ENCODE assay signal across 22 mouse cellular contexts in genomic region chr1:187803997-187804396, GRCm38 (mm10).
DNase-seq lines count a peak whose midpoint lies in the region; ATAC-seq lines count a peak whose summit lies in the region.
"Had no signal": no experiment of that assay in that cellular context is flagged by ENCODE, and none has a peak within 500 bp of the region (broad histone marks: within the 10 kb centered on the region; RNA-seq: fewer than 3 reads in every experiment).

No protein-coding gene starts in this region.

- no peaks in the 10 kb centered on the region for H3K9me3 ChIP-seq in embryonic facial prominence, embryonic 14.5 days (ENCODE audit: control insufficient read depth, low read length)
- no peaks in the 10 kb centered on the region for H3K9me3 ChIP-seq in embryonic facial prominence, embryonic 10.5 days
- no peaks in the 10 kb centered on the region for H3K9me3 ChIP-seq in midbrain, embryonic 11.5 days (ENCODE audit: control insufficient read depth, low read length)
- H3K9me3 ChIP-seq in midbrain, embryonic 16.5 days (replicated peaks; ENCODE audit: control insufficient read depth, low read length, poor library complexity, severe bottlenecking): no peaks in the 10 kb centered on the region
- H3K9me3 ChIP-seq in intestine, embryonic 15.5 days: no peaks in the 10 kb centered on the region
- no peaks in the 10 kb centered on the region for H3K9me3 ChIP-seq in neural tube, embryonic 11.5 days (ENCODE audit: control insufficient read depth, low read length)
- H3K9me3 ChIP-seq: hindbrain, embryonic 13.5 days; liver, embryonic 15.5 days; lung, embryonic 15.5 days had no signal

- no peaks in the 10 kb centered on the region for H3K36me3 ChIP-seq in embryonic facial prominence, embryonic 14.5 days (ENCODE audit: control insufficient read depth, insufficient read depth, low read length)
- no peaks in the 10 kb centered on the region for H3K36me3 ChIP-seq in embryonic facial prominence, embryonic 10.5 days (replicated peaks)
- no peaks in the 10 kb centered on the region for H3K36me3 ChIP-seq in midbrain, embryonic 11.5 days (ENCODE audit: control insufficient read depth, insufficient read depth, low read length)
- H3K36me3 ChIP-seq in midbrain, embryonic 16.5 days (ENCODE audit: control insufficient read depth, insufficient read depth, low read length): no peaks in the 10 kb centered on the region
- no peaks in the 10 kb centered on the region for H3K36me3 ChIP-seq in intestine, embryonic 15.5 days
- no peaks in the 10 kb centered on the region for H3K36me3 ChIP-seq in neural tube, embryonic 11.5 days (ENCODE audit: control insufficient read depth, insufficient read depth, low read length)
- H3K36me3 ChIP-seq: hindbrain, embryonic 13.5 days; liver, embryonic 15.5 days; lung, embryonic 15.5 days had no signal

- H3K4me1 ChIP-seq in embryonic facial prominence, embryonic 14.5 days (ENCODE audit: control insufficient read depth, insufficient read depth, low read length): peaks cover 15% of the 10 kb centered on the region
- peaks cover 35% of the 10 kb centered on the region for H3K4me1 ChIP-seq in embryonic facial prominence, embryonic 10.5 days
- peaks cover 9% of the 10 kb centered on the region; the same call in 1 of the 2 replicates for H3K4me1 ChIP-seq in midbrain, embryonic 11.5 days (ENCODE audit: control insufficient read depth, insufficient read depth, low read length)
- peaks cover 13% of the 10 kb centered on the region for H3K4me1 ChIP-seq in midbrain, embryonic 16.5 days (ENCODE audit: control insufficient read depth, insufficient read depth, low read length)
- H3K4me1 ChIP-seq in intestine, embryonic 15.5 days (replicated peaks): peaks cover 7% of the 10 kb centered on the region; the same call in 1 of the 2 replicates
- peaks cover 6% of the 10 kb centered on the region; the same call in 1 of the 2 replicates for H3K4me1 ChIP-seq in neural tube, embryonic 11.5 days (ENCODE audit: control insufficient read depth, insufficient read depth, low read length)
- H3K4me1 ChIP-seq: liver, embryonic 15.5 days had no signal

- ATAC-seq in embryonic facial prominence, embryonic 14.5 days (ENCODE audit: low read depth): no peak
- no peak for ATAC-seq in midbrain, embryonic 11.5 days (ENCODE audit: low FRiP score)
- ATAC-seq in midbrain, embryonic 16.5 days: no peak
- ATAC-seq in intestine, embryonic 15.5 days: peak; percentile 21; the same call in 1 of the 2 replicates
- ATAC-seq in neural tube, embryonic 11.5 days (ENCODE audit: insufficient read depth, low FRiP score, low TSS enrichment): peak; percentile 48; the same call in 1 of the 2 replicates
- ATAC-seq: forebrain, postnatal 0 days had no signal

- no peak overlapping the region for H3K4me2 ChIP-seq in embryonic facial prominence, embryonic 14.5 days (ENCODE audit: low read depth, low read length)
- no peak overlapping the region for H3K4me2 ChIP-seq in midbrain, embryonic 11.5 days
- H3K4me2 ChIP-seq in midbrain, embryonic 16.5 days (ENCODE audit: low read length): no peak overlapping the region
- peak overlapping the region; percentile 14 for H3K4me2 ChIP-seq in intestine, embryonic 15.5 days (replicated peaks)
- H3K4me2 ChIP-seq in neural tube, embryonic 11.5 days (ENCODE audit: low read depth): no peak overlapping the region; the same call in 1 of the 2 replicates
- H3K4me2 ChIP-seq: hindbrain, embryonic 13.5 days; liver, embryonic 15.5 days; lung, embryonic 15.5 days had no signal

- H3K4me3 ChIP-seq in embryonic facial prominence, embryonic 14.5 days (ENCODE audit: low read depth, low read length): no peak overlapping the region
- H3K4me3 ChIP-seq in embryonic facial prominence, embryonic 10.5 days: no peak overlapping the region
- no peak overlapping the region for H3K4me3 ChIP-seq in midbrain, embryonic 11.5 days (ENCODE audit: low read depth, low read length)
- no peak overlapping the region for H3K4me3 ChIP-seq in midbrain, embryonic 16.5 days (ENCODE audit: low read depth, low read length)
- no peak overlapping the region for H3K4me3 ChIP-seq in intestine, embryonic 15.5 days (replicated peaks)
- H3K4me3 ChIP-seq in neural tube, embryonic 11.5 days (ENCODE audit: low read depth, low read length): no peak overlapping the region
- H3K4me3 ChIP-seq: hindbrain, embryonic 13.5 days; liver, embryonic 15.5 days; lung, embryonic 15.5 days had no signal

- DNase-seq in embryonic facial prominence, embryonic 14.5 days (ENCODE audit: low spot score): peak; percentile 27
- DNase-seq in embryonic facial prominence, embryonic 10.5 days (ENCODE audit: low spot score): no peak
- DNase-seq in midbrain, embryonic 11.5 days (ENCODE audit: low spot score, missing footprints): peak; percentile 85
- no peak for DNase-seq in neural tube, embryonic 11.5 days (ENCODE audit: low spot score)
- DNase-seq in lung, postnatal 4 days: no peak
- DNase-seq: adrenal gland, postnatal 14 days; cerebellum, adult 8-10 months; forebrain, postnatal 0 days; gastrocnemius, postnatal 14 days; heart, adult 18-20 months; layer of hippocampus, postnatal 36 days; liver; lung, postnatal 36 days; right cerebral cortex, adult 18-20 months; right cerebral cortex, postnatal 4 days; thymus, adult 18-20 months; thymus, postnatal 4 days had no signal

- no peak overlapping the region for H3K9ac ChIP-seq in embryonic facial prominence, embryonic 14.5 days (ENCODE audit: low read depth, low read length)
- no peak overlapping the region for H3K9ac ChIP-seq in midbrain, embryonic 11.5 days (ENCODE audit: low read length)
- H3K9ac ChIP-seq in midbrain, embryonic 16.5 days (ENCODE audit: low read depth, low read length): no peak overlapping the region
- no peak overlapping the region for H3K9ac ChIP-seq in intestine, embryonic 15.5 days
- H3K9ac ChIP-seq in neural tube, embryonic 11.5 days (ENCODE audit: low read length): no peak overlapping the region
- H3K9ac ChIP-seq: forebrain, postnatal 0 days; hindbrain, embryonic 13.5 days; liver, embryonic 15.5 days; lung, embryonic 15.5 days had no signal

- H3K27me3 ChIP-seq in embryonic facial prominence, embryonic 14.5 days (replicated peaks; ENCODE audit: control insufficient read depth, insufficient read depth, low read length): no peaks in the 10 kb centered on the region
- peaks cover 7% of the 10 kb centered on the region; the same call in 1 of the 2 replicates for H3K27me3 ChIP-seq in embryonic facial prominence, embryonic 10.5 days (replicated peaks; ENCODE audit: low read depth, poor library complexity, severe bottlenecking)
- no peaks in the 10 kb centered on the region for H3K27me3 ChIP-seq in midbrain, embryonic 11.5 days (ENCODE audit: control insufficient read depth, insufficient read depth, low read length)
- H3K27me3 ChIP-seq in midbrain, embryonic 16.5 days (ENCODE audit: control insufficient read depth, insufficient read depth, low read depth, low read length): no peaks in the 10 kb centered on the region
- H3K27me3 ChIP-seq in intestine, embryonic 15.5 days (replicated peaks): no peaks in the 10 kb centered on the region
- no peaks in the 10 kb centered on the region for H3K27me3 ChIP-seq in neural tube, embryonic 11.5 days (ENCODE audit: control insufficient read depth, insufficient read depth, low read length)
- H3K27me3 ChIP-seq: hindbrain, embryonic 13.5 days; liver, embryonic 15.5 days; lung, embryonic 15.5 days had no signal

- 18% methylated on average over 5 of the region's 5 CpGs for WGBS in embryonic facial prominence, embryonic 14.5 days
- WGBS in embryonic facial prominence, embryonic 10.5 days: 8% methylated on average over 5 of the region's 5 CpGs
- WGBS in midbrain, embryonic 11.5 days: 7% methylated on average over 5 of the region's 5 CpGs
- 3% methylated on average over 5 of the region's 5 CpGs for WGBS in midbrain, embryonic 16.5 days
- WGBS in intestine, embryonic 15.5 days: 17% methylated on average over 5 of the region's 5 CpGs
- 6% methylated on average over 5 of the region's 5 CpGs for WGBS in neural tube, embryonic 11.5 days

- H3K27ac ChIP-seq in embryonic facial prominence, embryonic 14.5 days (replicated peaks; ENCODE audit: low read depth, low read length): no peak overlapping the region
- H3K27ac ChIP-seq in embryonic facial prominence, embryonic 10.5 days (replicated peaks): no peak overlapping the region
- no peak overlapping the region for H3K27ac ChIP-seq in midbrain, embryonic 11.5 days (ENCODE audit: low read depth, low read length)
- no peak overlapping the region for H3K27ac ChIP-seq in midbrain, embryonic 16.5 days (ENCODE audit: low read length)
- no peak overlapping the region for H3K27ac ChIP-seq in intestine, embryonic 15.5 days
- H3K27ac ChIP-seq in neural tube, embryonic 11.5 days (ENCODE audit: low read depth, low read length): no peak overlapping the region
- H3K27ac ChIP-seq: hindbrain, embryonic 13.5 days; liver, embryonic 15.5 days; lung, embryonic 15.5 days had no signal

Comparison
In these comparisons a context has a peak if more than half of its experiments do, and no peak if none do; other contexts are left out.
1. DNase-seq: peak in embryonic facial prominence, embryonic 14.5 days (single experiment) and midbrain, embryonic 11.5 days (single experiment); none in embryonic facial prominence, embryonic 10.5 days (single experiment), neural tube, embryonic 11.5 days (single experiment) and lung, postnatal 4 days (0 of 2).
2. ATAC-seq: peak in intestine, embryonic 15.5 days (single experiment) and neural tube, embryonic 11.5 days (single experiment); none in embryonic facial prominence, embryonic 14.5 days (single experiment), midbrain, embryonic 11.5 days (single experiment) and midbrain, embryonic 16.5 days (single experiment).